Mouse (Mus musculus) WW6 (cell line): ENCODE results near the gene Oxgr1.

ENCODE experiments used
- DNase-seq: peaks from one replicate; pipeline ENCODE4 v3.0.0-alpha.2; 2013; ENCODE audit warnings: low read depth, low spot score

The Oxgr1 gene

DNA sequence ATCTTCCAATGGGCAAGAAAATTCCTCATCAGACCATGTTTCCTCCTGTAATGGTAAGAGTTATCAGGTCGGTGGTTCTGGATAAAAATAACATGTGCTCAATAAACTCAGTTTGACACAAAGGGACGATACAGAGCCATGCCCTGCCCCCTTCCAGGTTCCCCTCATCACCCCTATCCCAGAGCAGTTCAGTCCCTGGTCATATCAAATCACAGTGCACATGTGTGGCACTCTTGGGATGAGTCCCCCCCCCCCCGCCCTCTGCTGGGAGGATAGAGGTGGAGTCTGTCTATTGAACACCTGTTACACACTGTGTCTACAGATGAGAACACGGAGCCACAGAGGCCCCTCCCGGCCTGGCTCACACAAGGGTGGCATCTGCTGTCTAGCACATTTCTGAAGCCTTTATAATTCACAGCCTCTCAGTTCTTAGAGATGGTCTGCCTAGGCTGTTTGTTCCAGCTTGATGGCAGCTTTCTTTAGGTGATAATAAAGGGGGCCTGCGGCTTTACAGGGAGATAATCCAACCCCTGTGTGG lies 61.5 kb downstream of the Oxgr1 start:
- DNase-seq: no peak
